Mouse (Mus musculus) testis, adult 2 months (tissue): ENCODE measurements around the gene Gria1.

Source experiments
- CTCF ChIP-seq: fragments of 200-500 bp; IDR thresholded peaks from 2 replicates; pipeline ENCODE4 v1.5.1; 2012; ENCODE audit warnings: low read depth, mild to moderate bottlenecking, inconsistent platforms, low read length, moderate library complexity; ENCODE audit not compliant: control insufficient read depth, insufficient read depth, insufficient replicate concordance
- POLR2A ChIP-seq: fragments of 200-500 bp; IDR thresholded peaks from 2 replicates; pipeline ENCODE4 v1.6.1; 2012; ENCODE audit warnings: low read depth, mild to moderate bottlenecking, inconsistent platforms, low read length, moderate library complexity; ENCODE audit not compliant: control insufficient read depth

- TF ChIP-seq CTCF (no peak), POLR2A (no peak)
Observed at GRCm38 (mm10) chr11:56999601-57000001, 11.6 kb upstream of the Gria1 start.
